Mouse (Mus musculus): Measurements from ENCODE around the gene Dmtf1.

Gene Dmtf1

DNA sequence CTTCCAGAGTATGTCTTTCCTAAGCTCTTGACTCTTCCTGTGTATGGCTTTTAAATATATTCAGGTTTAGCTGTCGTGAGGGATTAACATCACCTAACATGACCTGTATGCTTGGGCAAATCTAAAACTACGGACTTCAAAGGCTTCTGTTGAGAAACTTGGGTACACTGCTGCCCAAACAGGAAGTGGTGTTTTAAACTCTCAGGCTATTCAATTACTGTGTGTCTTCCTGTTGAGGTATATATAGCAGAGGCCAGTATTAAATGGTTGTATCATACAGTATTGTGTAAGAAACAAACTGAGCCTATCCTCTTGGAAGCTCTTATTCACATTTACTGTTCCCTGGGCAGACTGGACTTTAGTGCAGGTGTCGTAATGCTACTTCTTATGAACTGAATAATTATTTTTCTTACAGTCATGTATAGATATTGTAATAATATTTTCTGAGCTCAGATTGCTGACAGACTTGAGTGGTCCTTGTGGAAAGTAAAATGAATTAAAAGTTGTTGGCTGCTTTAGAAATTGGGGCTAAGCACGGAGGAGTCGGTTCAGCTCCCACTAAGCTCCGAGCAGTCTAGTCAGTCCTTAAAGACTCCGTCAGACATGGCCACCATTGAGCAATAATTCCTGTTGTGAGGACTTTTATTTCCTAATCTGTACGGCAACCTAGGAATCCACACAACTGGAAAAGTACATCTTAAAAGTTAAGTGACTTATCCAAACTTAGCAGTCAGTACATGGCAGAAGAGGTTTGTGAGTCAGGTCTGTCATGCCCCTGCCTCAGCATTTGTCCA is 54.1 kb downstream of the Dmtf1 start:
- DNase-seq (ENCODE audit: low spot score in 2 of 2) = no peak

DNA sequence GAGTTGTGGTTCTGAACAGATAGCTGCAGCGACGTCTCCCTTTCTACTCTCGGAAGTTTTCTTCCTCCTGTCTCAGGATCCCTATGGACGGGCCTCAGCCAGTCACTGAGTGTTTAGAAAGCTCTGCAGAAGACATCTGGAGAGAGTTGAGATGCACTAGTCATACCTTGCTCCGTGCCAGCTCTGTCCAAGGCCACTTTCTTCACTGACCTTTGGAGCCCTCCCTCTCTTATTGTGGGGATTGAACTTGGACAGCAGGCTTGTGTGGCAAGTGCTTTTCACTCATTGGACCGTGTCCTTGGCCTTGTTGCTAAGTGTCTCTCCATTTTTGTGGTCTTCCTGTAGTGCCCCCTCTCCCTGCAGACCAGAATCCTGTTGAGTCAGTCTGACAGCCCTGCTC is 54.8 kb downstream of the Dmtf1 start:
- no peak for DNase-seq (ENCODE audit: low spot score in 2 of 2)

DNA sequence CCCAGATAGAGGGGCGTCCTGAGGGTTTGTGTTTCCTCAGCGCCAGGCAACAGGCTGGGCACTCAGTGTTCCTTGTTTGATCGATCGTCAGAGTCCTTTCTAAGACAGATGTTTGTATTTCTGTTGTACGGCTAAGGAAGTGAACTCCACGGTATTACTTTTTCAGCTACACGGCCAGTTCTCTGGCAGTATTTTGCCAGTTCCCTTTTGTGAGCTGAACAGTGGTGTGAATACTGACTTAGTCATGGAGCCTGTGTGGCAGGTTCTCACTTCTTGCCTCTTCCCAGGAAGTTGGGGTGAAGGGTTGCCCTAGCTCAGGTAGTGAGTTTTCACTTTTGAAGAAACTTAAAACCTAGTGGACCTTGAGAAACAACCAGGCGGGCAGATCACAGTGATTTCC is 57.6 kb downstream of the Dmtf1 start:
- DNase-seq (ENCODE audit: low spot score in 2 of 2) = no peak

GRCm38 (mm10) chr5:9102696-9103095 is 58.9 kb downstream of the Dmtf1 start:
- DNase-seq (ENCODE audit: low spot score in 2 of 2) = no peak

DNA sequence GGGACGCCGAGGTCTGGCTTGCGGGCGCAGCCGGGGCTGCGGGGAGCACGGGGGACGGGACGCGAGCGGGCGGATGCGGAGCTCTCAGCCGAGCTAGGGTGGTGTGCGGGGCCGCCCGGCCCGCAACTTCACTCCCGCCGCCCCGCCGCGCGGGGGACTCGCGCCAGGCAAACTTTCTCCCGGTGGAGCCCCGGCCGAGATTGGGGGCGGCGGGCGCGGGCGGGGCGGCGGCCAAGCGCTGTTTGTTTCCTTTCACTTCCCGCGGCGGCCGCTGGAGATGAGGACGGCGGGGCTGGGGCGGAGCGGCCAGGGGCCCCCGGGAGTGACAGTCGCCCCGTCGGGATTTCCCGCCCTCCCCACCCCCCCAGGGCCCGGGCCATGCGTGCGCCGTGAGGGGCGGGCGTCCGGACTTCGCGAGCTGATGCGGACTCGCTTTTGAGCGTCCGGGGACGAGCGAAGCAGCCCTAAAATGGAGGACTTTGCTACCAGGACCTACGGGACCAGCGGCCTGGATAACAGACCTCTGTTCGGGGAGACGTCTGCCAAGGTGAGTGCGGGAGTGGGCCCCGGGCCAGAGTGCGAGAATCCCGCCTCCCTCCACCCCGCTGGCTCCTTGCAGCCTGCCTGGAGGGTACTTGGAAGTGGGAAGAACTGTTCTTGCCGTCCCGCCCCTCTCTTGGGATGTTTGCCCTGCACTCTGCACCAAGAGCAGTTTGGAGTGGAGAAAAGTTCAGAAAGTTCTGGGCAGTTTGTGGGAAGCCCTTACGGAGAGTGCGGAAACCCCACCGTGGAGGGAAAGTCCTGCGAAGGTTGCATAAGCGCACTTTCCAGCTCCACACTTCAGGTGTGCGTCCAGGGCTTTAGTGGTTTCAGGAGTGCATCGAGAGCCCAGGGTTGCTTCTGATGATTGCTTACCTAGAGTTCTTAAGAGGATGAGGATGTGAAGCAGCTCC is 60.5 kb downstream of the Dmtf1 start:
- no peak for DNase-seq (ENCODE audit: low spot score in 2 of 2)

- peak; percentile 84 to 89 for DNase-seq (ENCODE audit: low spot score in 2 of 2)
Measured at GRCm38 (mm10) chr5:9100207-9100848, 61.2 kb downstream of the Dmtf1 start, which contains the start of gene Tmem243. Tmem243 (plus strand) TSS chr5:9100668.

GRCm38 (mm10) chr5:9093490-9093889 is 68.1 kb downstream of the Dmtf1 start:
- DNase-seq (ENCODE audit: low spot score in 2 of 2) = no peak

DNA sequence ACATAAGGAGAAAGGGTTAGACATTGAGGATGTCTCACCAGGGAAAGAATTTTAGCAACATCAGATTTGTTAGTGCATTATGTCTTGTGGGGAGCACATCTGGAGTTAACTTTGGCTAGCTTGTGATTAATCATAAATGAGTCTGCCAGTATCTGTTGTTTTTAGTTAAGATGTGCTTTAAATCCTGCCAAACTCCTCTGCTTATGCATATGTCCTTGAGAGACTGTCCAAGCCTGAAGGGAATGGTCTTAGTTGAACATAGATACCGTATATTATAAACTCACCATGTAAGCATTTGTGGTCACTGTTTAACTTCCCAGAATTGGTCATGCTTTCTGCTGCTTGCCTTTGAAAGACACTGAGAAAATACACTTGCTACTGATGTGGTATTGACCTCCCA is 68.9 kb downstream of the Dmtf1 start:
- DNase-seq (ENCODE audit: low spot score in 2 of 2) = no peak

- DNase-seq (ENCODE audit: low spot score in 2 of 2) = no peak
Measured at GRCm38 (mm10) chr5:9090493-9091106, 71.0 kb downstream of the Dmtf1 start.

GRCm38 (mm10) chr5:9086924-9087719 is 74.5 kb downstream of the Dmtf1 start:
- no peak for DNase-seq (ENCODE audit: low spot score in 2 of 2)

- no peak for DNase-seq (ENCODE audit: low spot score in 2 of 2)
Measured at GRCm38 (mm10) chr5:9079773-9080501, 81.6 kb downstream of the Dmtf1 start.

- DNase-seq (ENCODE audit: low spot score in 2 of 2) = no peak
Measured at GRCm38 (mm10) chr5:9073177-9073854, 88.3 kb downstream of the Dmtf1 start.

GRCm38 (mm10) chr5:9071360-9071759 is 90.2 kb downstream of the Dmtf1 start:
- no peak for DNase-seq (ENCODE audit: low spot score in 2 of 2)

GRCm38 (mm10) chr5:9069599-9070209 is 91.9 kb downstream of the Dmtf1 start:
- DNase-seq (ENCODE audit: low spot score in 2 of 2) = no peak

DNA sequence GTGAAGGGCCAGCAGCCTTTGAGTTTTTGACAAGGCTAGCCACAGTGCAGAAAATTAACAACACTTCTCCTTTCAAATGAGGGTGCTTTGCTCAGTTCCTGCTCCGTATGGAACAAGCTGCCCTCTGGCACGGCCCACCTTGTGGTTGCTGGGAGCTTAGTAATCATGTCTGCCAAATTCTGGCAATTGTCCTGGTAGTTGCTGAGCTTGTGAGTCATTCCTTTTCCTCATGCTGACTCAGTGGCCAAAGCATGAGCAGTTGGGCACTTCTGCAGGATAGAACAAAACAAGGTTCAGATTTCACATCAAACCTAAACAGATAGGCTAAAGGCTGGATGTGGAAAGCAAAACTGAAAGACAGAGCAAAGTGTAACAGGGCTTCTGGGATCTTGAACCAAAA is 92.7 kb downstream of the Dmtf1 start:
- DNase-seq (ENCODE audit: low spot score in 2 of 2) = peak; percentile 35 to 38
